Mouse (Mus musculus) ES-E14 (cell line): ENCODE results near the gene Kat5. TPM values are rescaled to one million over a fixed set of nuclear protein-coding genes. Genes with fewer than 3 reads are reported as not detected.

ENCODE experiments used
- DNase-seq: peaks from one replicate; pipeline ENCODE4 v3.0.0-alpha.2; 2013; ENCODE audit warnings: low read depth, low spot score
- H3K27ac ChIP-seq: 2 replicates; pipeline ENCODE4 v1.5.1; 2012; ENCODE audit warnings: low read depth, mild to moderate bottlenecking, low read length, moderate library complexity, mixed read lengths; ENCODE audit not compliant: poor library complexity, insufficient read depth, severe bottlenecking
- H3K36me3 ChIP-seq: 2 replicates; pipeline ENCODE4 v1.6.1; 2012; ENCODE audit warnings: mild to moderate bottlenecking, low read length, moderate library complexity, mixed read lengths; ENCODE audit not compliant: control insufficient read depth, poor library complexity, insufficient read depth, severe bottlenecking
- H3K4me1 ChIP-seq, 2 experiments: fragments of 150-350 bp in 1 of 2; sonication (generic) in 1 of 2; 2 replicates each; pipeline ENCODE4 v1.6.1; 2012; ENCODE audit warnings: low read length in 2 of 2, mild to moderate bottlenecking in 1 of 2, mixed read lengths in 1 of 2; ENCODE audit not compliant: control insufficient read depth in 2 of 2, insufficient read depth in 2 of 2, poor library complexity in 1 of 2
- H3K4me3 ChIP-seq, 2 experiments: fragments of 150-350 bp in 1 of 2; sonication (generic) in 1 of 2; 2 replicates each; pipeline ENCODE4 v1.5.1; 2012; ENCODE audit warnings: low read length in 2 of 2, low read depth in 1 of 2, mild to moderate bottlenecking in 1 of 2, mixed read lengths in 1 of 2; ENCODE audit not compliant: insufficient read depth in 1 of 2, poor library complexity in 1 of 2, severe bottlenecking in 1 of 2
- H3K9ac ChIP-seq: 2 replicates; pipeline ENCODE4 v1.6.1; 2012; ENCODE audit warnings: low read depth, mild to moderate bottlenecking, low read length, mixed read lengths; ENCODE audit not compliant: poor library complexity, insufficient read depth, severe bottlenecking
- H3K9me3 ChIP-seq: fragments of 150-350 bp; sonication (generic); 2 replicates; pipeline ENCODE4 v1.6.1; 2012; ENCODE audit warnings: low read depth, mild to moderate bottlenecking, low read length; ENCODE audit not compliant: control insufficient read depth, insufficient read depth
- CHD2 ChIP-seq: IDR thresholded peaks from 2 replicates; pipeline ENCODE4 v1.6.1; 2014; ENCODE audit warnings: mild to moderate bottlenecking, low read depth, low read length, inconsistent platforms
- HCFC1 ChIP-seq: IDR thresholded peaks from 2 replicates; pipeline ENCODE4 v1.6.1; 2012; ENCODE audit warnings: low read length, inconsistent platforms, borderline replicate concordance; ENCODE audit not compliant: insufficient read depth
- MAFK ChIP-seq: IDR thresholded peaks from 2 replicates; pipeline ENCODE4 v1.6.1; 2014; ENCODE audit warnings: mild to moderate bottlenecking, low read depth, low read length, inconsistent platforms; ENCODE audit not compliant: insufficient read depth
- ZC3H11A ChIP-seq: IDR thresholded peaks from 2 replicates; pipeline ENCODE4 v1.6.1; 2012; ENCODE audit warnings: low read depth, mild to moderate bottlenecking, inconsistent platforms, low read length, borderline replicate concordance
- ZNF384 ChIP-seq: IDR thresholded peaks from 2 replicates; pipeline ENCODE4 v1.6.1; 2012; ENCODE audit warnings: low read depth, low read length, inconsistent platforms
- in situ Hi-C, 2 experiments: fragments of 600-800 bp; cut with MboI; formaldehyde crosslinking; loops; one replicate each; pipeline ENCODE4 v1.15.1; 2025; ENCODE audit warnings: low sequenced_read_pairs in 2 of 2, inconsistent platforms in 1 of 2; ENCODE audit not compliant: unreplicated experiment in 2 of 2
- total RNA-seq: library from RNA; depleted of rRNA; stranded (reverse); fragments of 300-350 nt; gene quantifications from 2 replicates; pipeline ENCODE4 v1.2.3, GENCODE M21; 2012; rRNA removed

The Kat5 gene
- total RNA-seq, 1 experiment = 52.2 TPM

GRCm38 (mm10) chr19:5554212-5554611 lies 55.8 kb downstream of the Kat5 start:
- TF ChIP-seq ZC3H11A = no peak
- TF ChIP-seq MAFK = no peak
- TF ChIP-seq ZNF384 = no peak
- TF ChIP-seq HCFC1 = no peak
- no peak for TF ChIP-seq CHD2

GRCm38 (mm10) chr19:5553802-5554201 lies 56.2 kb downstream of the Kat5 start:
- TF ChIP-seq ZC3H11A (no peak), ZNF384 (no peak), CHD2 (no peak), HCFC1 (no peak), MAFK (no peak)
- no peak overlapping the region; a peak in 1 of 4 replicates for H3K4me3 ChIP-seq
- no peak for DNase-seq
- H3K36me3 ChIP-seq = peaks cover 2% of the 10 kb centered on the region; the same call in 1 of the 2 replicates
- no peak overlapping the region for H3K9ac ChIP-seq
- H3K4me1 ChIP-seq = peaks cover 6 to 19% of the 10 kb centered on the region in 2 experiments; a peak in 3 of 4 replicates
- no peak overlapping the region for H3K27ac ChIP-seq
- H3K9me3 ChIP-seq = no peaks in the 10 kb centered on the region
- in situ Hi-C loops = no loop called here

More at GRCm38 (mm10) chr19:5554212-5554611, 55.8 kb downstream of the Kat5 start:
- in situ Hi-C loops = no loop called here
- Histone ChIP-seq H3K36me3 (peaks cover 2% of the 10 kb centered on the region; the same call in 1 of the 2 replicates), H3K9ac (peak overlapping the region; percentile 4; the same call in 1 of the 2 replicates), H3K4me1 (peaks cover 6 to 19% of the 10 kb centered on the region in 2 experiments), H3K9me3 (no peaks in the 10 kb centered on the region), H3K27ac (no peak overlapping the region), H3K4me3 (peak overlapping the region; percentile 43 to 46; a peak in 2 of 4 replicates)
- no peak for DNase-seq

Other genes starting within 250 kb of the Kat5 start
- gene Eif1ad, start 243.5 kb downstream of the Kat5 start, total RNA-seq = 101 and 127 TPM in 2 replicates
- gene Banf1, start 243.1 kb downstream of the Kat5 start, total RNA-seq = 213 and 281 TPM in 2 replicates
- gene Sart1, start 221.5 kb downstream of the Kat5 start, total RNA-seq = 111 and 118 TPM in 2 replicates
- gene Tsga10ip, start 207.7 kb downstream of the Kat5 start, total RNA-seq = 1.5 and 2.7 TPM in 2 replicates
- gene Drap1, start 185.3 kb downstream of the Kat5 start, total RNA-seq = 121 and 124 TPM in 2 replicates
- gene AI837181, start 185.1 kb downstream of the Kat5 start, total RNA-seq = 13.8 and 13.9 TPM in 2 replicates
- 1.0 and 3.0 TPM in 2 replicates for gene Fosl1, start 162.7 kb downstream of the Kat5 start, total RNA-seq
- gene Ccdc85b, start 152.3 kb downstream of the Kat5 start, total RNA-seq = 4.9 and 5.4 TPM in 2 replicates
- gene Fibp, start 149.6 kb downstream of the Kat5 start, total RNA-seq = 52.4 and 62.0 TPM in 2 replicates
- 4.5 and 11.7 TPM in 2 replicates for gene Ctsw, start 141.7 kb downstream of the Kat5 start, total RNA-seq
- 18.0 and 23.9 TPM in 2 replicates for gene Efemp2, start 136.3 kb downstream of the Kat5 start, total RNA-seq
- gene Mus81, start 121.8 kb downstream of the Kat5 start, total RNA-seq = 31.3 and 36.4 TPM in 2 replicates
- 775 and 955 TPM in 2 replicates for gene Cfl1, start 119.8 kb downstream of the Kat5 start, total RNA-seq
- 1.7 and 1.8 TPM in 2 replicates for gene 1700020D05Rik, start 106.5 kb downstream of the Kat5 start, total RNA-seq
- gene Snx32, start 99.7 kb downstream of the Kat5 start, total RNA-seq = 3.3 and 5.0 TPM in 2 replicates
- 0.58 and 1.1 TPM in 2 replicates for gene Ovol1, start 49.6 kb downstream of the Kat5 start, total RNA-seq
- 6.4 and 9.5 TPM in 2 replicates for gene Ap5b1, start 42.2 kb downstream of the Kat5 start, total RNA-seq
- gene Rnaseh2c, start 8.4 kb downstream of the Kat5 start, total RNA-seq = 87.9 and 99.5 TPM in 2 replicates
- gene Rela, start 27.2 kb upstream of the Kat5 start, total RNA-seq = 9.7 and 12.1 TPM in 2 replicates
- 10.5 and 14.5 TPM in 2 replicates for gene Sipa1, start 53.5 kb upstream of the Kat5 start, total RNA-seq
- 15.0 and 19.3 TPM in 2 replicates for gene Map3k11, start 78.5 kb upstream of the Kat5 start, total RNA-seq
- gene Pcnx3, start 78.7 kb upstream of the Kat5 start, total RNA-seq = 63.9 and 98.9 TPM in 2 replicates
- 0.63 and 0.67 TPM in 2 replicates for gene Kcnk7, start 94.1 kb upstream of the Kat5 start, total RNA-seq
- gene Ehbp1l1, start 116.1 kb upstream of the Kat5 start, total RNA-seq = 9.0 and 16.4 TPM in 2 replicates
- gene Fam89b, start 119.4 kb upstream of the Kat5 start, total RNA-seq = 12.3 and 16.4 TPM in 2 replicates
- 7.0 and 7.8 TPM in 2 replicates for gene Ltbp3, start 130.7 kb upstream of the Kat5 start, total RNA-seq
- gene Scyl1, start 161.2 kb upstream of the Kat5 start, total RNA-seq = 55.6 and 80.8 TPM in 2 replicates